Mouse (Mus musculus) intestine, embryonic 14.5 days (tissue): ENCODE data around the gene Dynlt1c. TPM values are rescaled to one million over a fixed set of nuclear protein-coding genes. Genes with fewer than 3 reads are reported as not detected.
A peak's percentile ranks its signal among the peaks of the same experiment; 100 is the strongest.
"Not testable (repeated sequence)": the region's sequence is repeated elsewhere in the genome, so short reads cannot be mapped to it uniquely, and the experiment has no call there.

Experiments
- ATAC-seq: fragments of 200-750 bp; cut with Nextera tagmentation; replicated peaks from 2 replicates; pipeline ENCODE4 v1.8.0; 2017; ENCODE audit warnings: low read depth, moderate number of reproducible peaks, moderate TSS enrichment, moderate library complexity; ENCODE audit not compliant: low FRiP score, low TSS enrichment
- DNase-seq: peaks from one replicate; pipeline ENCODE4 v3.0.0-alpha.2; 2018; ENCODE audit warnings: low spot score
- H3K27ac ChIP-seq: fragments of 300-500 bp; sonication (generic); 2 replicates; pipeline ENCODE4 v1.5.1; 2014; ENCODE audit warnings: low read depth, mild to moderate bottlenecking, control low read depth
- H3K27me3 ChIP-seq: fragments of 300-500 bp; sonication (generic); replicated peaks from 2 replicates; pipeline ENCODE4 v1.6.1; 2014; ENCODE audit warnings: low read length, control low read depth; ENCODE audit not compliant: control insufficient read depth, insufficient read depth
- H3K36me3 ChIP-seq: fragments of 300-500 bp; sonication (generic); 2 replicates; pipeline ENCODE4 v1.6.1; 2014; ENCODE audit warnings: low read length, control low read depth; ENCODE audit not compliant: control insufficient read depth, insufficient read depth
- H3K4me1 ChIP-seq: fragments of 300-500 bp; sonication (generic); replicated peaks from 2 replicates; pipeline ENCODE4 v1.6.1; 2014; ENCODE audit warnings: low read length, control low read depth, mixed read lengths; ENCODE audit not compliant: control insufficient read depth, insufficient read depth
- H3K4me2 ChIP-seq: fragments of 300-500 bp; sonication (generic); 2 replicates; pipeline ENCODE4 v1.6.1; 2014; ENCODE audit warnings: low read length
- H3K4me3 ChIP-seq: fragments of 300-500 bp; sonication (generic); 2 replicates; pipeline ENCODE4 v1.5.1; 2014; ENCODE audit warnings: low read depth, low read length, control low read depth, mixed read lengths
- H3K9ac ChIP-seq: fragments of 300-500 bp; sonication (generic); 2 replicates; pipeline ENCODE4 v1.6.1; 2014; ENCODE audit warnings: mild to moderate bottlenecking, low read length
- H3K9me3 ChIP-seq: fragments of 300-500 bp; sonication (generic); 2 replicates; pipeline ENCODE4 v1.6.1; 2016; ENCODE audit warnings: low read length, control low read depth; ENCODE audit not compliant: control insufficient read depth
- WGBS: fragments of 180-500 bp; shearing (Covaris S2); extraction: QIAGEN DNeasy Blood & Tissue Kit; methylation state at CpG from one replicate; pipeline ENCODE4 v1.1.7; 2014; 5-methylcytosine and 5-hydroxymethylcytosine counted together
- polyA plus RNA-seq: library from polyadenylated mRNA; unstranded; fragments of >200 nt; fragmentation: Nextera tagmentation; extraction: Ambion mirVana; gene quantifications from 2 replicates; pipeline ENCODE4 v1.2.1, GENCODE M21; 2014

Gene Dynlt1c
- polyA plus RNA-seq, 1 experiment from 2014 or later: 36.1 TPM

- H3K4me3 ChIP-seq, H3K4me2 ChIP-seq, H3K27ac ChIP-seq, DNase-seq, H3K36me3 ChIP-seq, H3K4me1 ChIP-seq, ATAC-seq, H3K9ac ChIP-seq, H3K9me3 ChIP-seq, H3K27me3 ChIP-seq: not testable (repeated sequence)
- WGBS: 91% methylated on average over 4 of the region's 4 CpGs
Measured at GRCm38 (mm10) chr17:6630398-6630797, 28.9 kb downstream of the Dynlt1c start.

- WGBS: 92% methylated on average over 6 of the region's 6 CpGs
- not testable (repeated sequence) for H3K4me2 ChIP-seq, H3K9ac ChIP-seq, H3K36me3 ChIP-seq, ATAC-seq, DNase-seq, H3K9me3 ChIP-seq, H3K4me3 ChIP-seq, H3K27me3 ChIP-seq, H3K27ac ChIP-seq, H3K4me1 ChIP-seq
Measured at GRCm38 (mm10) chr17:6632850-6633249, 31.4 kb downstream of the Dynlt1c start.

DNA sequence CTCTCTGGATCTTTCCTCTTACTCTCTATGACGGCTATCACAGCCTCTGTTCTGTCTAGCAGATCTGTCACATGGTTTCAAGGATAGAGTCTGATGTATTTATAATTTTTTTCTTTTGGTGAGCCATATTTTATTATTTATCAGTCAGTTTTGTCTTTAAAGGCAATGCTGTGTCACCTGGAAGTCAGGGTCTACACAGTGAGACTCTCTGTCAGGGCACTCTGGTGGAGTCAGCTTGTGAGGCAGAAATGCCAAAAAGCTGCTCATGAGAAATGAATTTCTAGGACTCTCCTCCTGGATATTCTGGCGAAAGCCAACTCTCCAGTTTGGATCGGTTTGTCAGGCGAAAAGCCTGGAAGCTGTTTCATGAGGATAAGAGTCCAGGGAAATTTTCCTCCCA is 34.3 kb downstream of the Dynlt1c start:
- not testable (repeated sequence) for H3K27me3 ChIP-seq, ATAC-seq, H3K27ac ChIP-seq, H3K4me2 ChIP-seq, H3K9me3 ChIP-seq, H3K4me3 ChIP-seq, H3K4me1 ChIP-seq, H3K36me3 ChIP-seq, DNase-seq, H3K9ac ChIP-seq
- WGBS: 88% methylated on average over 1 of the region's 4 CpGs

GRCm38 (mm10) chr17:6636861-6637260 is 35.4 kb downstream of the Dynlt1c start:
- Histone ChIP-seq H3K9ac (no peak overlapping the region), H3K36me3 (no peaks in the 10 kb centered on the region), H3K4me1 (no peaks in the 10 kb centered on the region), H3K27ac (no peak overlapping the region), H3K9me3 (no peaks in the 10 kb centered on the region), H3K4me2 (no peak overlapping the region), H3K27me3 (no peaks in the 10 kb centered on the region), H3K4me3 (no peak overlapping the region)
- ATAC-seq (no peak), DNase-seq (no peak)
- 71% methylated on average over 5 of the region's 5 CpGs for WGBS

- not testable (repeated sequence) for H3K36me3 ChIP-seq, H3K4me3 ChIP-seq, H3K27ac ChIP-seq, ATAC-seq, H3K4me1 ChIP-seq, H3K9me3 ChIP-seq, H3K27me3 ChIP-seq, H3K9ac ChIP-seq, DNase-seq, H3K4me2 ChIP-seq
- WGBS: 92% methylated on average over 4 of the region's 4 CpGs
Measured at GRCm38 (mm10) chr17:6637434-6637833, 36.0 kb downstream of the Dynlt1c start.

- not testable (repeated sequence) for H3K4me3 ChIP-seq, H3K4me1 ChIP-seq, H3K36me3 ChIP-seq, H3K27ac ChIP-seq, H3K27me3 ChIP-seq, H3K4me2 ChIP-seq, H3K9ac ChIP-seq, DNase-seq, ATAC-seq, H3K9me3 ChIP-seq
- WGBS: 80% methylated on average over 8 of the region's 8 CpGs
Measured at GRCm38 (mm10) chr17:6638444-6638843, 37.0 kb downstream of the Dynlt1c start.

- H3K27me3 ChIP-seq, H3K4me2 ChIP-seq, ATAC-seq, H3K4me3 ChIP-seq, DNase-seq, H3K4me1 ChIP-seq, H3K9me3 ChIP-seq, H3K27ac ChIP-seq, H3K36me3 ChIP-seq, H3K9ac ChIP-seq: not testable (repeated sequence)
- WGBS: 91% methylated on average over 13 of the region's 21 CpGs
Measured at GRCm38 (mm10) chr17:6639486-6639885, 38.0 kb downstream of the Dynlt1c start.

- not testable (repeated sequence) for DNase-seq, ATAC-seq, H3K27me3 ChIP-seq, H3K4me3 ChIP-seq, H3K4me2 ChIP-seq, H3K4me1 ChIP-seq, H3K27ac ChIP-seq, H3K9ac ChIP-seq, H3K36me3 ChIP-seq, H3K9me3 ChIP-seq
- 91% methylated on average over 10 of the region's 10 CpGs for WGBS
Measured at GRCm38 (mm10) chr17:6640044-6640637, 38.7 kb downstream of the Dynlt1c start.

DNA sequence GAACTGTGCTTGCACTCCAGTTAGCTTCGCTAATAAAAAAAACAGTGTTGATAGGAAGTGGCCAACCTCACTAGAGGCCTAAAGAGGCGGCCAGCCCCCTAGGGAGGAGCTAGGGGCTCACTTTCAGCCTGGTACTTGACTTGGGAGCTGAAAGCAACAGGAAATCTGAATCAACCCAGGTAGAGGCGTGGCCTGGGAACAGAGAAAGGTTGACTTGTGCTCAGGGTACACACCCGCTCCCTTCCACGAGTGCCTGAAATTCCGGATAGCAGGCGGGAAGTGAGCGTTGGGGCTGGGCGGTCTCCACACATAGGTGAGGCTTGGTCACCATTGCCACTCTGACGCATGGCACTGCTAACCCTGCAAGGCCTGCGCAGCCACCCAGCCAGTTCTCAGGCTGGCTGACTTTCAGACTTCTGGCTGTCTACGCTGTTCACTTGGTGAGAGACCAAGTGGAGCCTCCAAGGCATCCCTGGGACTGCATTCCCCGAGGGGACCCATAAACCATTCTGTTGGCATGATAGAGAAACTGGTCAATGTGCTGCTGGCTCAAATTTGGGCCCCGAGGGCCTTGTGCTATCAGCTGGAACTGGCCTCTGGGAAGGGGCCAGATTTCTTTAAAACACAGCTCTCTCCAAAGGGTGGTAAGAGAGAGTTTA is 39.4 kb downstream of the Dynlt1c start:
- not testable (repeated sequence) for H3K36me3 ChIP-seq, H3K9ac ChIP-seq, H3K4me3 ChIP-seq, H3K9me3 ChIP-seq, DNase-seq, H3K27me3 ChIP-seq, H3K4me2 ChIP-seq, H3K27ac ChIP-seq, H3K4me1 ChIP-seq
- 69% methylated on average over 14 of the region's 14 CpGs for WGBS
- ATAC-seq: peak; percentile 59; the same call in 1 of the 2 replicates
